Mouse (Mus musculus) stomach, embryonic 14.5 days (tissue): ENCODE data around the gene Gm29106. TPM values are rescaled to one million over a fixed set of nuclear protein-coding genes. Genes with fewer than 3 reads are reported as not detected.
"Not testable (repeated sequence)": the region's sequence is repeated elsewhere in the genome, so short reads cannot be mapped to it uniquely, and the experiment has no call there.

ENCODE experiments used
- ATAC-seq: fragments of 200-750 bp; cut with Nextera tagmentation; 2 replicates; pipeline ENCODE4 v1.8.0; 2017; ENCODE audit warnings: low read depth, moderate TSS enrichment; ENCODE audit not compliant: insufficient number of reproducible peaks, insufficient read depth, low FRiP score
- H3K27ac ChIP-seq: fragments of 300-500 bp; sonication (generic); 2 replicates; pipeline ENCODE4 v1.5.1; 2014; ENCODE audit warnings: mild to moderate bottlenecking, low read length, moderate library complexity, mixed read lengths
- H3K27me3 ChIP-seq: fragments of 300-500 bp; sonication (generic); 2 replicates; pipeline ENCODE4 v1.6.1; 2014; ENCODE audit warnings: low read length, control low read depth, mixed read lengths; ENCODE audit not compliant: control insufficient read depth, insufficient read depth
- H3K36me3 ChIP-seq: fragments of 300-500 bp; sonication (generic); 2 replicates; pipeline ENCODE4 v1.6.1; 2014; ENCODE audit warnings: mild to moderate bottlenecking, control low read depth, low read length, moderate library complexity, mixed read lengths; ENCODE audit not compliant: control insufficient read depth, insufficient read depth
- H3K4me1 ChIP-seq: fragments of 300-500 bp; sonication (generic); 2 replicates; pipeline ENCODE4 v1.6.1; 2014; ENCODE audit warnings: low read length, control low read depth, mixed read lengths; ENCODE audit not compliant: control insufficient read depth, insufficient read depth
- H3K4me2 ChIP-seq: fragments of 300-500 bp; sonication (generic); replicated peaks from 2 replicates; pipeline ENCODE4 v1.6.1; 2014; ENCODE audit warnings: low read depth, low read length, control low read depth
- H3K4me3 ChIP-seq: fragments of 300-500 bp; sonication (generic); 2 replicates; pipeline ENCODE4 v1.5.1; 2014; ENCODE audit warnings: low read depth, low read length, control low read depth
- H3K9ac ChIP-seq: fragments of 300-500 bp; sonication (generic); replicated peaks from 2 replicates; pipeline ENCODE4 v1.6.1; 2014; ENCODE audit warnings: low read depth, mild to moderate bottlenecking, control low read depth, low read length, moderate library complexity, mixed read lengths
- H3K9me3 ChIP-seq: fragments of 300-500 bp; sonication (generic); 2 replicates; pipeline ENCODE4 v1.6.1; 2016; ENCODE audit warnings: low read depth, low read length, control low read depth; ENCODE audit not compliant: control insufficient read depth
- WGBS: fragments of 180-500 bp; shearing (Covaris S2); extraction: QIAGEN DNeasy Blood & Tissue Kit; methylation state at CpG from one replicate; pipeline ENCODE4 v1.1.7; 2014; 5-methylcytosine and 5-hydroxymethylcytosine counted together
- polyA plus RNA-seq: library from polyadenylated mRNA; unstranded; fragments of >200 nt; fragmentation: Nextera tagmentation; extraction: Ambion mirVana; gene quantifications from 2 replicates; pipeline ENCODE4 v1.2.1, GENCODE M21; 2014

Gm29106 gene
- 0.10 and 0.25 TPM in 2 replicates for polyA plus RNA-seq

GRCm38 (mm10) chr1:118176242-118176641 is at the start of gene Gm29106:
TSS of gene Gm29106 (plus strand) at chr1:118176542.
- not testable (repeated sequence) for H3K4me3 ChIP-seq, H3K27me3 ChIP-seq, H3K36me3 ChIP-seq, H3K27ac ChIP-seq, H3K9ac ChIP-seq, H3K4me2 ChIP-seq, H3K4me1 ChIP-seq, ATAC-seq, H3K9me3 ChIP-seq
- 82% methylated on average over 2 of the region's 2 CpGs for WGBS

- Histone ChIP-seq H3K27me3 (no peaks in the 10 kb centered on the region), H3K4me1 (no peaks in the 10 kb centered on the region), H3K4me3 (no peak overlapping the region), H3K9ac (no peak overlapping the region), H3K9me3 (no peaks in the 10 kb centered on the region), H3K4me2 (no peak overlapping the region), H3K36me3 (no peaks in the 10 kb centered on the region), H3K27ac (no peak overlapping the region)
- WGBS = 69% methylated on average over 1 of the region's 1 CpGs
- ATAC-seq = no peak
Observed at GRCm38 (mm10) chr1:118228540-118228939, 52.2 kb downstream of the Gm29106 start.

GRCm38 (mm10) chr1:118236032-118236431 is 59.7 kb downstream of the Gm29106 start:
- 68% methylated on average over 1 of the region's 1 CpGs for WGBS
- no peak for ATAC-seq
- no peaks in the 10 kb centered on the region for H3K36me3 ChIP-seq

More at GRCm38 (mm10) chr1:118236032-118236431, 59.7 kb downstream of the Gm29106 start:
- Histone ChIP-seq H3K27ac (no peak overlapping the region), H3K4me3 (no peak overlapping the region), H3K4me2 (no peak overlapping the region), H3K4me1 (no peaks in the 10 kb centered on the region), H3K9me3 (no peaks in the 10 kb centered on the region), H3K9ac (no peak overlapping the region), H3K27me3 (no peaks in the 10 kb centered on the region)

Other genes with a start within 250 kb of the Gm29106 start
- gene Gm28168, start 248.5 kb upstream of the Gm29106 start, polyA plus RNA-seq = not detected in 2 replicates
- gene Gm7145, start 210.6 kb upstream of the Gm29106 start, polyA plus RNA-seq = not detected in 2 replicates
- gene Tsn, start 135.2 kb downstream of the Gm29106 start, polyA plus RNA-seq = 290 and 302 TPM in 2 replicates
- 72.3 and 75.0 TPM in 2 replicates for gene Nifk, start 145.3 kb downstream of the Gm29106 start, polyA plus RNA-seq
- gene Clasp1, start 212.5 kb downstream of the Gm29106 start, polyA plus RNA-seq = 64.2 and 76.5 TPM in 2 replicates